Mouse (Mus musculus): ENCODE measurements around the gene Tmem119. TPM values are rescaled to one million over a fixed set of nuclear protein-coding genes. Genes with fewer than 3 reads are reported as not detected.

Gene Tmem119
- polyA plus RNA-seq, 1 experiment = 1.8 TPM

DNA sequence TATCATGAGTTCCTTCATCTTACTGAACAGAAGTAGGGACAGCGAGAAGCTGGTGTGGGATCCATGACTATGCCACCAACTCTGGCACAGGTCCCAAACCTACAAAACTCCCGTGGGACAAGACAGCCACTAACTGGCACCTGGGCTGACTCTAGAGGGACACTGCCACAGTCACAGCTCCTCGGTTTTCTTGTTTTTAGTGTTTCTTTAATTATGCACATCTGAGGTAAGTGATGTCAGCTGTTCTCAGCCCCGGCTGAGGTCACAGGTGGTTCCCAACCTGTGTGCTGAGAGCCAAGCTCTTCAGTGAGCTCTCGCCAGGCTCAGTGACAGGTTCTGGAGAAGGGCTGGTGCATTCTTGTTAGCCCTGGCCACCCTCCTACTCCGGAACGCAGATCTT is 35.9 kb downstream of the Tmem119 start:
- no peaks in the 10 kb centered on the region; the same call in 1 of the 2 replicates for H3K4me1 ChIP-seq (ENCODE audit: control insufficient read depth, insufficient read depth, low read length)
- H3K4me3 ChIP-seq (replicated peaks; ENCODE audit: control insufficient read depth, low read depth, low read length) = no peak overlapping the region
- TF ChIP-seq CTCF (IDR thresholded peaks at IDR 0.05; ENCODE audit: control insufficient read depth, insufficient read depth, low read length) (no peak), POLR2A (IDR thresholded peaks at IDR 0.05; ENCODE audit: borderline replicate concordance, control insufficient read depth, low read depth, low read length) (no peak)
- H3K27ac ChIP-seq (ENCODE audit: control insufficient read depth, insufficient read depth, low read depth, low read length, poor library complexity) = no peak overlapping the region
- 83% methylated on average over 7 of the region's 7 CpGs for WGBS

DNA sequence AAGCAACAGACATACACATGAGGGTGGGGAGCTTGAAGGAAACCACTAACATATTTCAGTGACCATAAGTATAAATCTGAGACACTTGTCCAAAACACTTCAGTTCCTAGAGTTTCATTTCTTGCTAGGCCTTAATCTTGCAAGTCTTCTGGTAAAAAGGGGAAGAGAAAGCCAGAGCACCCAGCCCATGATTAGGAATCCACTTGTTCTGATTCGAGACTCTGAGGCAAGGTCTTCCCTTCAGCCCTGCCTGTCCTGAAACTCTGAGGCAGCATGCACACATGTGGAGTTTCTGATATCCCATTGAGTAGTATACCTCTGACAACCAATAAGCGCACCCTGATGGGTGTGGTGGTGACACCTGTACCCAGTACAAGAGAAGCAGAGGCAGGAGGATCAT is 38.7 kb downstream of the Tmem119 start:
- TF ChIP-seq CTCF (IDR thresholded peaks at IDR 0.05; ENCODE audit: control insufficient read depth, insufficient read depth, low read length) (no peak), POLR2A (IDR thresholded peaks at IDR 0.05; ENCODE audit: borderline replicate concordance, control insufficient read depth, low read depth, low read length) (no peak)
- Histone ChIP-seq H3K4me1 (ENCODE audit: control insufficient read depth, insufficient read depth, low read length) (no peaks in the 10 kb centered on the region; the same call in 1 of the 2 replicates), H3K27ac (ENCODE audit: control insufficient read depth, insufficient read depth, low read depth, low read length, poor library complexity) (no peak overlapping the region), H3K4me3 (replicated peaks; ENCODE audit: control insufficient read depth, low read depth, low read length) (no peak overlapping the region)
- 64% methylated on average over 2 of the region's 2 CpGs for WGBS

DNA sequence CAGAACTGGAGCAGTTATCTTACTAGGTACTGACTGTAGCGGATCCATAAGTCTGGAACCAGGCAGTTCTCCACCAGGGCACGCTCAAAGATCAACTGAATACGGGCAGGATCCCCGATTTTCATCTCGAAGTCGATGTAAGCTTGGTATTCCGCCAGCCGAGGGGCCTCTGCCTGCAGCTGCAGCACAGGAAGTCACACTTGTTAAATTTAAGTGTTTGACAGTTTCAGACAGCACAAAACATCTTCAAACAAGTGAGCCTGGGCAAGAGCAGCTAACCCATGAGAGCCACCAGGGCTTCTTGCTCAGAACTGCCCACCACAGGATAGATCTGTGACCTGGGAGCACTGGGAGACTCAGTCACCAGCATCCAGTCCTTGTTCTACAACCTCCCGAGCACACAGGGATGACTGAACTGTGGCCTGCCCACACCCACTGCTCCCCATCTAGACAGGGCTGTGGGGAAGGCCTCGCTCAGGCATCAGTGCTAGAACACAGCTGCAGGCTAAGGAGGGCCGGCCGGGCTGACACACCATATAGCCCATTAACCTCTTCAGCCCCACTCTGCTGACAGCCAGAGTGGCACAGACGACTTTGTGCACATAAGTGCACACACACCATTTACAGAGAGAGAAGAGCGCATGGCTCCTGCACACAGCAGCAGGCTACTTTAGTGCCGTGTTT is 44.8 kb downstream of the Tmem119 start:
- no peaks in the 10 kb centered on the region for H3K4me1 ChIP-seq (ENCODE audit: control insufficient read depth, insufficient read depth, low read length)
- no peak overlapping the region for H3K4me3 ChIP-seq (replicated peaks; ENCODE audit: control insufficient read depth, low read depth, low read length)
- WGBS = 88% methylated on average over 15 of the region's 15 CpGs
- no peak for TF ChIP-seq CTCF (IDR thresholded peaks at IDR 0.05; ENCODE audit: control insufficient read depth, insufficient read depth, low read length)
- no peak for TF ChIP-seq POLR2A (IDR thresholded peaks at IDR 0.05; ENCODE audit: borderline replicate concordance, control insufficient read depth, low read depth, low read length)
- no peak overlapping the region for H3K27ac ChIP-seq (ENCODE audit: control insufficient read depth, insufficient read depth, low read depth, low read length, poor library complexity)

DNA sequence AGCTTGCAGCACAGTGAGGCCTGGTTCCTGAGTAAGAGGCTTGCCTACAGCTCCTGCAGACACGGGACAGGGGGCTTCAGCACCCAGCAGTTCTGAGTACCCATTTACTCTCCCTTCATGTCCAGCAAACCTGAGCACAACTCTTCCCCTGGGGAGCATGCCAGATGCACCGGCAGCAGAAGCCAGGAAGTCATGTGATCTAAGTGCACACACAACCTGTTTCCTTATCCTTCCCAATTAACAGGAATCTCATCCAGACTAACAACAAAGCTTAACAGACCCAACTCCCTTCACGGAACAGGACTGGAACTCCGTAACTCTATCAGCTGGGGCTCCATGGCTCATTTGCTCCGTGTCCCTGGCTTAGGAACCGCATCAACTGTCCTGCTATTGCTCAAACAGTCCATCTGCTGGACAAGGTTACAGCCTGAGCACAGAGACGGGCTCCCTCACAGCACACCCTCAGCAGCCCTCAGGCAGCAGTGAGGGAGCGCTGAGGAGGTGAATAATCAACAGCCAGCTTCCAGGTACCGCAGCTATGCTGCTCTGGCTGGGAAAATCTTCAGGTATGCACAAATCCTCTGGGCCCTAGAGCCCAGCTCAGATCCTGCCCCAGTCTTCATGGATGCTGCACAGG is 48.7 kb downstream of the Tmem119 start:
- H3K4me3 ChIP-seq (replicated peaks; ENCODE audit: control insufficient read depth, low read depth, low read length) = no peak overlapping the region
- H3K4me1 ChIP-seq (ENCODE audit: control insufficient read depth, insufficient read depth, low read length) = no peaks in the 10 kb centered on the region
- no peak for TF ChIP-seq CTCF (IDR thresholded peaks at IDR 0.05; ENCODE audit: control insufficient read depth, insufficient read depth, low read length)
- no peak for TF ChIP-seq POLR2A (IDR thresholded peaks at IDR 0.05; ENCODE audit: borderline replicate concordance, control insufficient read depth, low read depth, low read length)
- no peak overlapping the region for H3K27ac ChIP-seq (ENCODE audit: control insufficient read depth, insufficient read depth, low read depth, low read length, poor library complexity)
- 80% methylated on average over 9 of the region's 9 CpGs for WGBS

DNA sequence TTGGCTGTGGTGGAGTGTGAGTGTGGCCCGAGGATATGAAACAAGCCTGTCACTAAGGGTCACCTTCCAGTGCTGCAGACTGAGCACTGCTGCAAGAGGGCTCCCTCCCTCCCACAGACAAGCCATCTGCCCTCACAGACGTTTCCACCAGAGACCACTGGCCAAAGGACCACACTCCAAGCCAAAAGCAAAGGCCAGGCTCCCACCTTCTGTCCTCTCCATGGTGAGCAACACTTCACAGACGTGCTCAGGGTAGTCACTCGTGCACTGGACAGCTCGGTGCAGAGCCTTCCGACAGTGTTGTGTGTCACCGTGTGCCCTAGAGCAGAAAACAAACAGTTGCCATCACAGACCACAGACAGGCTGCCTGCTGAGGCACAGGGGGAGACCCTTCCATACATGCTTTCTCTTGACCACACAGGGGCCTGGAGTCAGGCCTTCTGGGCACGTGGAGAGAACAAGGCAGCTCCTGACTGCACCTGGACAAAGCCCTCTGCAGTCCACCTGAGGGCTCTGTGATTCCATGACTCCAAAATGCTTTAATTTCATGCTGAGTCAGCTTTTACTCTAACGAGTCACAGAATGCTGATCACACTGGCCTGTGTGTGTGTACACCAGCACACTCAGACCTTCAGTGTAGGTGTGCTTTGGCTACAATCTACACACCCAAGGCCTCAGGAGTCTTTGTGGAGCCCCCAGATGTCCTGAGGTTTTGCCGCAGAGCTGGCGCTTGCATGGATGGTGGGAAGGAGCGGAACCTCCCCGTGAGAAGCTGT is 51.6 kb downstream of the Tmem119 start:
- Histone ChIP-seq H3K4me1 (ENCODE audit: control insufficient read depth, insufficient read depth, low read length) (no peaks in the 10 kb centered on the region), H3K27ac (ENCODE audit: control insufficient read depth, insufficient read depth, low read depth, low read length, poor library complexity) (no peak overlapping the region), H3K4me3 (replicated peaks; ENCODE audit: control insufficient read depth, low read depth, low read length) (no peak overlapping the region)
- WGBS = 91% methylated on average over 13 of the region's 13 CpGs
- TF ChIP-seq CTCF (IDR thresholded peaks at IDR 0.05; ENCODE audit: control insufficient read depth, insufficient read depth, low read length) (no peak), POLR2A (IDR thresholded peaks at IDR 0.05; ENCODE audit: borderline replicate concordance, control insufficient read depth, low read depth, low read length) (no peak)

DNA sequence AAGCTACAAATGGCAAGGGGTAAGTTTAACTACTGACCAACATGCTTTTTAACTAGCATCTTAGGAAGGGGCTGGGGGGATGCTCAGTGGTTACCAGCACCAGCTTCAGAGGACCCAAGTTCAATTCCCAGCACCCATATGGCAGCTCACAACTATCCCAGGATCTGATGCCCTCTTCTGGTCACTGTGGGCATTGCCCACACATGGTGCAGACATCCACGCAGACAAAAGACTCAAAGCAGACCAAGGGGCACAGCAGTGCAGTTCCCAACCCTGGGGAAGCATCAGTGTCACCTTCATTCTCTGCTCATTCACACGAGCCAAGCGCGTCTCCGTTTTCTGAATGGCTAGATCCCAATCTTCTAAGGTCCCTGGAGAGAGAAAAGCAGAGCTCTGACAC is 52.7 kb downstream of the Tmem119 start:
- Histone ChIP-seq H3K27ac (ENCODE audit: control insufficient read depth, insufficient read depth, low read depth, low read length, poor library complexity) (no peak overlapping the region), H3K4me3 (replicated peaks; ENCODE audit: control insufficient read depth, low read depth, low read length) (no peak overlapping the region), H3K4me1 (ENCODE audit: control insufficient read depth, insufficient read depth, low read length) (no peaks in the 10 kb centered on the region)
- no peak for TF ChIP-seq POLR2A (IDR thresholded peaks at IDR 0.05; ENCODE audit: borderline replicate concordance, control insufficient read depth, low read depth, low read length)
- peak; percentile 24; the same call in 1 of the 2 replicates for TF ChIP-seq CTCF (IDR thresholded peaks at IDR 0.05; ENCODE audit: control insufficient read depth, insufficient read depth, low read length)
- 97% methylated on average over 5 of the region's 5 CpGs for WGBS

Other genes with a start within 250 kb of the Tmem119 start
- 1.2 and 2.6 TPM in 2 replicates for gene Cmklr1, start 150.1 kb downstream of the Tmem119 start, polyA plus RNA-seq (2011; ENCODE audit: insufficient read depth, insufficient read length, low replicate concordance, missing spikeins)
- not detected in 2 replicates for gene 1700069L16Rik, start 75.7 kb downstream of the Tmem119 start, polyA plus RNA-seq (2011; ENCODE audit: insufficient read depth, insufficient read length, low replicate concordance, missing spikeins)
- 1.0 and 3.0 TPM in 2 replicates for gene Ficd, start 64.7 kb downstream of the Tmem119 start, polyA plus RNA-seq (2011; ENCODE audit: insufficient read depth, insufficient read length, low replicate concordance, missing spikeins)
- 42.7 and 57.4 TPM in 2 replicates for gene Sart3, start 28.0 kb downstream of the Tmem119 start, polyA plus RNA-seq (2011; ENCODE audit: insufficient read depth, insufficient read length, low replicate concordance, missing spikeins)
- 108 and 116 TPM in 2 replicates for gene Iscu, start 27.8 kb downstream of the Tmem119 start, polyA plus RNA-seq (2011; ENCODE audit: insufficient read depth, insufficient read length, low replicate concordance, missing spikeins)
- gene Selplg, start 32.1 kb upstream of the Tmem119 start, polyA plus RNA-seq (2011; ENCODE audit: insufficient read depth, insufficient read length, low replicate concordance, missing spikeins) = 48.2 and 146 TPM in 2 replicates
- gene Coro1c, start 108.2 kb upstream of the Tmem119 start, polyA plus RNA-seq (2011; ENCODE audit: insufficient read depth, insufficient read length, low replicate concordance, missing spikeins) = 26.5 and 52.7 TPM in 2 replicates
- gene Ssh1, start 193.4 kb upstream of the Tmem119 start, polyA plus RNA-seq (2011; ENCODE audit: insufficient read depth, insufficient read length, low replicate concordance, missing spikeins) = 13.0 and 14.4 TPM in 2 replicates
- gene Dao, start 203.2 kb upstream of the Tmem119 start, polyA plus RNA-seq (2011; ENCODE audit: insufficient read depth, insufficient read length, low replicate concordance, missing spikeins) = 1.6 TPM in 1 of 2 replicates, not detected in the other